Mouse (Mus musculus) monocyte, adult 5-6 weeks (primary cell): ENCODE results near the gene Tlk2. TPM values are rescaled to one million over a fixed set of nuclear protein-coding genes. Genes with fewer than 3 reads are reported as not detected.
"Not testable (repeated sequence)": the region's sequence is repeated elsewhere in the genome, so short reads cannot be mapped to it uniquely, and the experiment has no call there.

ENCODE experiments used
- ATAC-seq: fragments of 153-309, 156-312 bp; replicated peaks from 2 replicates; pipeline ENCODE4 v1.8.0; 2017; ENCODE audit warnings: mild to moderate bottlenecking; ENCODE audit not compliant: low TSS enrichment, insufficient number of reproducible peaks, severe bottlenecking, poor library complexity, low FRiP score
- total RNA-seq: library from RNA; stranded (forward); fragments of 200-1000, 200-491, 200-594 nt; gene quantifications from 3 replicates; pipeline ENCODE4 v1.2.3, GENCODE M21; 2017

The Tlk2 gene
- total RNA-seq: 121 to 139 TPM (median 122 TPM) in 3 replicates

DNA sequence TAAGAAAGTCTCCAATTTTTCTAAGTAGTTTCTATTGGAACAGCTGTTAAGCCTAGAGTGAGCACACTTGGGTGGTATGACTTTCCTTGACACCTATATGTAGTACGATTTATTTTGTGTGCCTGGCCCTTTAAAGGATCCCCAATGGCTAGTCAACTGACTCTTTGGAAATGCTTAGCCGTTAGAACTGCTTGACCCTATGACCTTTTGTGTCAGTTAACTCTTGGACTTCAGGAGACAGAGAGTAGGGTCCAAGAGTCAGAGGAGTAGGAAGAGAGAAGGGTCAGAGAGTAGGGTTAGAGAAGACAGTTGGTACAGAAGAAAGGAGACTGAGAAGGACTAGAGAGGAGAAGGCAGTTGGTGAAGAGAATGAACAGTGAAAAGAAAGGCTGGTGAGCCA is at the start of gene Tlk2:
TSS of gene Tlk2 (plus strand) at position 292 of the 400 bp plus-strand sequence.
- no peak for ATAC-seq

DNA sequence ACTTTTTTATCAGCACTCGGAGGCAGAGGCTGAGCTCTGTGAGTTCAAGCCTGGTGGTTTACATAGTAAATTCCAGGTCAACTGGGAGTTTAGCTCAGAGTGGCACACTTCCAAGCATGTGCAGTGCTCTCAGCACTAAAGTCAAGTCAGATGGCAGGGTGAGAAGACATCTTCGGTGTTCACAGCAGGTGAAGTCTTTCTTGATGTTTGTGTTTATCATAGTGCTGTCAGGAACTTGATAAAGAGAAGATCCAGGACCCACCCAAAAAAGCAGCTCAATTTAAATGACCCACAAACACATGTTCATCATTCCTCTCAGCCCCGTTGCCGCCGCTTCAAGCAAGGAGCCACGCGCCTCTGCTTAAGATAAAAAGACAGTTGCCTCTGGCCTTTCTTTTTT is 42.9 kb upstream of the Tlk2 start:
- no peak for ATAC-seq

DNA sequence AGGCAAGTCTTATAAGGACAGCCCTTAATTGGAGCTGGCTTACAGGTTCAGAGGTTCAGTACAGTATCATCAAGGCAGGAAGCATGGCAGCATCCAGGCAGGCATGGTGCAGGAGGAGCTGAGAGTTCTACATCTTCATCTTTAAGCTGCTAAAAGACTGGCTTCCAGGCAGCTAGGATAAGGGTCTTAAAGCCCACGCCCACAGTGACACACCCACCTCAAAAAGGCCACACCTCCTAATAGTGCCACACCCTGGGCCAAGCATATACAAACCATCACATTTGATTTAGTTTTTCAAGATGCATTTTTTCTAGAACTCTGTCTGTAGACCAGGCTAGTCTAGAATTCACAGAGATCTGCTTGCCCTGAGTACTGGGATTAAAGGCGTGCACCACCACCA is 41.4 kb upstream of the Tlk2 start:
- ATAC-seq: not testable (repeated sequence)

DNA sequence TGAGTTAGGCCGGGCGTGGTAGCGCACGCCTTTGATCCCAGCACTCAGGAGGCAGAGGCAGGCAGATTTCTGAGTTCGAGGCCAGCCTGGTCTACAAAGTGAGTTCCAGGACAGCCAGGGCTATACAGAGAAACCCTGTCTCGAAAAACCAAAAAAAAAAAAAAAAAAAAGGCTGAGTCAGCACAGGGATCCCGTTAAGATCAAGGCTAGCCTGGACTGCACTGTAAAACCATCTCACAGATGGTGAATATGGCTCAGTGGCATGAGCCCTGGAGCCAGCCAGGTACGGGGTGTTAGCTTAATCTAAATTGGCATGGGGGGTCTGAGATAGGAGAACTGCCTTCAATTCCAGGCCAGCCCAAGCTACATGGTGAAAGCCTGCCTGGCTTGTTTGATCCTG is 38.1 kb upstream of the Tlk2 start:
- ATAC-seq: not testable (repeated sequence)

DNA sequence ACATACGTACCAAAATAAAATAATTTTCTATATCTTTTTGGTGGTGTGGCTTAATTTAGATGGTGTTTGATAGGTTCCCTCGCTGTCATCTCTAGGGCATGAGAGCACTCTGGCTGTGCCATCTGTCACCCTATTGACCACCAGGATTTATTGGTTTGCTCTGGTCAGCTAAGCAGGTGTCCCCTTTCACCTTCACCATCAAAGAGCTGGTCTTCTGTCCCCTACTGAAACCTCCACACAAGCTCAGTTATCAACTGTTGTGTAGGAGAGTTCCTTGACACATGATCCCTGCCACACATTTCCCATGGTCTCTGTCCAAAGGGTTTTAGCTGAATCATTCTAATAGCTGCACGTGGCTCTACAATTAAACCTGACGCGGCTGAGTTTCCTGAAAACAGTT is 37.5 kb upstream of the Tlk2 start:
- ATAC-seq: no peak

DNA sequence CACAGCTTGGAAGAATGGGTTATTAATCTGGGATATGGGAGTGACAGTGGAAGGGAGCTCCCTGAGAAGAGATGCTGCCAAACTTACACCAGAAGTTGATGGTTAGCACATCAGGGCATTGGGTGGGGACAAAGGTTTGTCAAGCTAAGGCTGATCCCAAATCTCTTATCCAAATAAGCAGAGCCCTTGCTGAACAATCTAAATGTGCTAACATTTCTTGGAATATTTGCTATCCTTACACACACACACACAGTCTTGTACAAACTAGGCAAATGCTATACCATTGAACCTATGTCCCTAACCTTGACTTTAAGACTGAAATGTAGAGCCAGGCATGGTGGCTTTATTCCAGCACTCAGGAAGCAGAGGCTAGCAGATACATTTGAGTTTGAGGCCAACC is 35.0 kb upstream of the Tlk2 start:
- ATAC-seq: no peak

DNA sequence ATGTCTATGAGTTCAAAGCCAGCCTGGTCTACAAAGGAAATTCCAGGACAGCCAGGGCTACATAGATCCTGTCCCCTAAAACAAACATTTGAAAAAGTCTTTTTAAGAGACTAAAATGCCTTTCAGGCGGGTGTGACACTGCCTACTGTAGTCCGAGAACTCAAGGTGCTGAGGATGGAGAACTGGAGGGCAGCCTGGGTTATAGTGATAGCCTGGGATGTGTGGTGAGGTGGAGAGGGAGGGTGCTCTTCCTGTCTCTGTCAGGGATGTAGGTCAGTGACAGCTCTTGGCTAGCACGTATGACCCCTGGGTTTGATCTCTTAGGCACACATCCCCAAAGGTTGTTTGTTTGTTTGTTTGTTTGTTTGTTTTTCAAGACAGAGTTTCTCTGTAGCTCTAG is 34.5 kb upstream of the Tlk2 start:
- no peak for ATAC-seq

DNA sequence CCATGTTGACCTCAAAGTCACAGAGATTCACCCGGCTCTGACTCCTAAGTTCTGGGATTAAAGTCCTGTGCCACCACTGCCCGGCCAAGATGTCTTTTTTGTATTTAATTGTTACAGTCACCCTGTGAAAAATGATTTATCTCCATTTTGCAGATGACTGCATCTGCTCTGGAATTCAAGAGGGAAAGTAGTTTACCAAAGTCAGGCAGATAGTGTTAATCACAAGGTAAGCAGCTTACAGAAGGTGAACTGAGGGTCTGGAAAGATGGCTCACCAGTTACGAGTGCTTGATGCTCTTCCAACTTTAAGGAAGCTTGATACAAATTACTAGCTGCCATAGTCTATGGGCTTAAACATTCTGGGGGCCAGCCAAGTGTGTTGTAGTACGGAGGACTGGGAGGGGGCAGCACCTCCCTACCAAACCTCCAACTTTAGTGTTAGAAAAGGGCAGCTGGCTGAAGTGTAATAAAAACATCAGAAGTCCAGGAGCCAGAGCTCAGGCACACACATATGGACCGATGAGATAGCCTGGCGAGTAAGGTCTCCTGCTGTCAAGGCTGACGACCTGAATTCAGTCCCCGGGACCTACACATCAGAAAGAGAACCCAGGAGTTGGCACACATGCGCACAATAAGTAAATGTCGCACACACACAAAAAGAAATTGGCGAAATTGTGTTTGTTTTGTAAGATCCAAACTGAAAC is 33.9 kb upstream of the Tlk2 start:
- no peak for ATAC-seq

DNA sequence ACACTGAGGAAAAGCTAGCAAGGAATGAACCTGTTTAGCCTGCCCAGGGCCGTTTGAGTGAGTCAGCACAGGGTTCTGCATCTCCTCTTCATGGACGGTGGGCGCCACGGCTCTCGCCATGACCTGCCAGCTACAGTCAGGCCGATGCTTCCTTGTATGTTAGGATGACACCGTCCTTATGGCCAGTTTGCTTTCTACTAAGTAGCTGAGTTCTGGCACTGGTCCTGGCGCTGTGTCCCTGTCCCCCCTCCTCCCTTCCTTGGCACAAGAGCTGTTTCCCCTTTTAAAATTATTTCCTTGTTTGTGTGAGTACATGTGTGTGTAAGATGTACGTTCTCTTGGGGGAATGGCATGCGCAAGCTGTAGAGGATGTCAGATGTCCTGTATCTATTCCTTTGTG is 33.4 kb upstream of the Tlk2 start:
- ATAC-seq: no peak

DNA sequence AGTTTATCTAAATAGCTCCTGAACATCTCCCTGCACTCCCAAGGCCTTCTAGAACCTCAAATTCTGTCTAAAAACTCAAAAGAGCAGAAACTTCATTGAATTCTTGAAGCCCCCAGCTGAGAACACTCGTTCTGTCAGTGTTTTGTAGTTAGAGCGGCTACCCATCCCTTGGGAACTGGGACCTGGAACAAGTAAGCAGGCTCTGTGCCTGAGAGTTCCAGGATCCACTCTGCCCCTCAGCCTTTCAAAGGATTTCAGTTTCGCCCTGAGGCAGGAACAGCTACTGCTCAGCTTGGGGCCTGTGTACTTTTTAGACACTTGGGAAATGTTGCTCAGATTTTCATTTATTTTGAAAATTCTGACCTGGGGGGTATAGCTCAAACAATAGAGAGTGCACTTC is 32.0 kb upstream of the Tlk2 start, which contains the start of gene Gm10842:
TSS of gene Gm10842 (plus strand) at position 301 of the 400 bp plus-strand sequence.
- no peak for ATAC-seq

DNA sequence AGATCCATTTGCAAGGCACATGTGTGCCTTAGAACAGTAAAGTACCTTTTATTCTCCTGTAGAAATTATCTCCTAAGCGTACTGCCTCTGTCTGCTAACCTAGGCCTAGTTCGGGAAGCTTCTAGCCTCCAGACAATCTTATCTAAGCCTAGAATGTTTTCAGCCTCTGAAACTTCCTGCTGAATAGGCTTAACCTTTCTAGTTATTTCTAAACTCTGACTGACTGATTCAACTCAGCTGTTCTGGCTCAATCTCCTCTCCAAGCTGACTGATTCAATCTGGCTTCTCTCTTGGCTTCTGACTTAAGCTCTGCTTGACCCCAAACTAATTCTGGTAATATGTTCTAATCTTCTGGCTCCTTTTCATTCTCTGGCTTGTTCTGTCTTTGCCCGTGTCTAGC is 29.3 kb upstream of the Tlk2 start:
- ATAC-seq: no peak

DNA sequence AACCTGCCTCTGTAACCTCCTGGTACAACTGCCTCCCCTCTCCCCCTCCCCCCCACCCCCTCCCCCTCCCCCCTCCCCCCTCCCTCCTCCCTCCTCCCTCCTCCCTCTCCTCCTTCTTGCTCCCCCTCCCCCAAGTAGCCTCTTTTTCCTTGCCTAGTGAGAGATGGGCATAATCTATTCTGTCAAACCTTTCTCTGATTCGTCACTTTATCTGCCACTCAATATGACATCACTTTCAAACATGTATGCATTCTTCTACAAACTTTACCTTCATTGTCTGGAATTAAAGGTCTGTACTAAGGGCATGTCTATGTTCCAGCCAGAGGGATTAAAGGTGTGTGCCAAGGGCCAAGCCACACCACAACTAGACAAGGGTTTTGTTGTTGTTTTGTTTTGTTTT is 28.8 kb upstream of the Tlk2 start:
- no peak for ATAC-seq

DNA sequence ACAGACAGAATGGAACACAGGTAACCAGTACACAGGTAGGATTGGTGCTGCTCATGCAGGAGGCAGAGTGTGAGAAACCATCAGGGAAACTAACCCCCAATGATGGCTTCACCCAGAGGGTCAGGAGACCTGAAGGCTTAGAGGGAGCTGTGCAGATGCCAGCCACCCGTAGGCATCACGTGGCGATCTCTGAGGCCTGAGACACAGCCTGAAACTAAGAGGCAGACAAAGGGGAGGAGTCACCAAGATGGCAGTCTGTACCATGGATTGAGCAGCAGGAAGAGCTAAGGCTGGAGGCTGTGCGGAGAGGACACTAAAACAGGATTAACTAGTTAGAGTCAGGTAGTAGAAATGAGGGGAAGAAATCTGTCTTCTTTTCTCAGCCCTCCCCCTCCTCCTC is 27.9 kb upstream of the Tlk2 start:
- no peak for ATAC-seq

DNA sequence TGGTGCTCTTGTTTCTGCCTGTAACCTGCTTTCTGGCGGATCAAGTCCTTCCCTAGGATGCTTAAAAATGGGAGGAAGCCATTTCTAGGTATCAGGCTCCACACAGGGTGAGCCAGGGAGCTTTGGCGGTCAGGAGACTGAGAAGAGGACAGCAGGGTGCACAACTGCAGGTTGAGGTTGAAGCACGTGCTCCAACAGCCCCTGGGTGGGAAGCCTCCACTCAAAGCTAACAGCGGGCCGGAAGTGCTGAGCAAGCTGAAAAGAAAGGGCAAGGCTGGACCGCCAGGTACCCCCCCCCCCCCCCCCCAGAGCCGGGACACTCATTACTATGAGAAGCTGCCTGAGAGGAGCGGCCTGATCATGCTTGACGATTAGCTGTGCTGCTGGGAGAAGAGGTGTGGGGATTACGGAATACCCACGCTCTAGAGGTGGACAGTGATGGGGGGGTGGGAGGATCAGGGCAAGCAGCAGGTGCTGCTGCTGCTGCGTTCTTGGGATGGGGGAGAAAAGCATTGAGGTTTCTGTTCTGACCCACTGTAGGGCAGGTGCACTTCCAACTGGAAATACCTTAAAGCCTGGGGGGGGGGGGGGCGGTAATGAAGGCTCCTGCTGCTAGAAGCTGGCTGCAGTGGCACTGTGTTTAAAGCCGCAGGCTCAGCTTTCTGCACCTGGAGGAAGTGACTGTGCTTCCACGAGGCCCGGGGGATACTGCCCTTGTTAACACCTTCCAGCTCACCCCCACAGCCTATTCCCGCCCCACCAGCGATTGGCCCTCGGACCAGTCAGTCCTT is 27.2 kb upstream of the Tlk2 start:
- ATAC-seq: no peak

DNA sequence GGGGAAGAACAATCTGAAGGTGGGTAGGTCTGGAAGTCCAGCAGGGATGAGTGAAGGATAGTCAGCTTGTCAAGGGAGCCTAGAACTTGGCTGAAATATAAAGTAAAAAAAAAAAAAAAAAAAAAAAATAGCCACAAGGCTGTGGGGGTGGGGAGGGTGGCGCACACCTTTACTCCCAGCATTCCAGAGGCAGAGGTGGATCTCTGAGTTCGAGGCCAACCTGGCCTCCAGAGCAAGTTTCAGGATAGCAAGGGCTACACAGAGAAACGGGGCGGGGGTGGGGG is 26.6 kb upstream of the Tlk2 start:
- no peak for ATAC-seq

DNA sequence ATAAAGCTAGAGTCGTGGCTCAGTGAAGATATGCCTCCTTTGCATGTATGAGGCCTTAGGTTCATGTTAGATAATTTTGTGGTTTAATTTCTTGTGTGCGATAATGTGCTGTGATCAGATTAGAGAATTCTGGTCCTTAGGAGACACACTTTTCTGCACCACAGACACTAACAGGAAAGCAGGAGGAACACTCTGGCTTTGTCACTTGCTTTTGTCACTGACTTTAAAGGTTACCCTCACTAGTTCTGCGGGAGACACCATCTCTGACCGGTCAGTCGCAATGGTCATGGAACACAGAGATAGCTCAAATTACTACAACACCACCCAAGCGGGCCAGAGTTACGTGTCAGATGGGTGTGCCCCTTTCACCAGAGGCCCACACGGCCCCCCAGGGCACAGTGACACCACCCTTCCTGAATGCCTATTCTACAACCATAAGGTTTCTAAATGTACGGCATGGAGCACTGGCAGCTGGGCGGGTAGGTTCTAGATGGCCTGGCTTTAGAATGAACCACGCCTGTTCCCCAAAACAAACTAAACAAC is 26.2 kb upstream of the Tlk2 start:
- ATAC-seq: peak; percentile 54; the same call in 1 of the 2 replicates

DNA sequence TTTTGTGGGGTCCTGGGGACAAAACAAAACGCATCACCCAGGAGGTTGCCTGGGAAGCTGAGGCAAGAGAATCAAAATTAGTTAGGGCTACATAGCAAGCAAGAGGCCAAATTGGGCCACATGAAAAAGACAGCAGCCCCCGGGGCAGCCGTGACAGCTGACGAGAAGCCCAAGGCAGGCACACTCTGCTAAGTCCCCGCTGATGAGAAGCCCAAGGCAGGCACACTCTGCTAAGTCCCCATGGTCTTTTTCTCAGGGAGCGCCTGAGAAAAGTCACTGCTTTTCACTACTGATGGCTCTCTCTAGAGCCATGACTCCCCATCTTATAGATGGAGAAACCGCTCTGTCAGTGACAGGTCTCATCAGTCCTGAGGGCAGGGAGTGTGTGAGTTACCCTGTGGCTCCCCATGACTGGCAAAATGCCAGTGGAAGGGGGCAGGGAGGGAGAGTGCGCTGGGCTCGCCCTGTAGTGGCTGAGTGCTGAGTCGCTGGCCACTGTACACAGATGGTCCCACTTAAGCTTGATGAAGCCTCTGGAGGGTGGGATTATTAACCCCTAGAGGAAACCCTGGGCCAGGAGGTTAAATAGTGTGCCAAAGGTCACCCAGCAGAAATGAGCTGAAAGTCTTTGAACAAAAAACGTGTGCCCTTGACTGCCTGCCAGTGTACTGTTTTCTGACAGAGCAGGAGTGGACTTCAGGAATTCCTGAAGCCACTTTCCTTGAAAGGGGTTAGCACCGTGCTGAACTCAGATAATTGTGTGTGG is 25.4 kb upstream of the Tlk2 start:
- no peak for ATAC-seq

DNA sequence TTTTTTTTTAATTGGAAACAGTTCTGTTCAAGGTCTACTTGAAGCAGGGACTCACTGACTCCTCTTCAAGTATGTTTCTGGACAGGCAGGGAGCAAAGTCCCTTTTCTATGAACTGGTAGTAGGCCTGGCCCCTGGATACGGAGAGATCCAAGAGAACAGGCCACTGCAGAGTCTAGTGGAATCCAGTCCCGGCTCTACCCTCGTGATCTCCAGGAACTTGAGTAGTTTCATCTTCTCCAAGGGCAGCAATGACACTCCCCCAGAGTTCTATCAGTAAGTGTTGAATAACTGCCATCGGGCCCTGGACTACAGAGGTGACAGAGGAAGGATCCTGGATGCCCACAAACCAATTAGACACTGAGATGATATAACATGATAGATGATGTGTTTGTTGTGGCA is 22.7 kb upstream of the Tlk2 start:
- no peak for ATAC-seq

DNA sequence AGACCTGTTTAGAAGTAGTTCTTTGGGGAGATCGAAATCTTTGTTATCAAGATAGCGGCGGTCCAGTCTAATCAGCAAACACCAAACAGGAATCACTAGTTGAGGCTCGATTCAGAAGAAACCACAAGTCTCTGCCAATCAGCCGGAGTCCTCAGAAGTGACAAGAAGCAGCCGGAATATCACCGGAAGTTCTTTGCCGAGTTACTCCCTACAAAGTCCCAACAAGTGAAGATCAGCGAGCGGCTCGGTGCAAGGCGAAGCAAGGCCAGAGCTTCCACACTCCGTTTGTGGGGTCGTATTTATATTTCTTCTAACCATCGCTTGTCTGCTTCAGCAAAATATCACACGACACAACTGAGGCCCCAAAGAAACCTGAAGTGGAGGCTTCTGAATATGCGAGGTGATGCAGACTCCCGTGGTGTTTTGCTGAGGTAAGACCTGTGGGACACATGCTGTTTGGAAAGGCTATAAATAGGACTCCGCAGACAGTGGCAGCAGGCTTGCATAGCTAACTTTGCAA is 21.8 kb upstream of the Tlk2 start:
- no peak for ATAC-seq
